Mouse (Mus musculus): ENCODE measurements at regions not wholly inside any gene's neighbourhood (a gene's known extent, or its start where the extent isn't known, plus 50 kb on each side); places are given as distances from the start of the nearest gene placed in this dataset.

GRCm38 (mm10) chr10:98557470-98558060 lies 356.6 kb upstream of the Atp2b1 start:
- no peak for ATAC-seq (replicated peaks)
- 91% methylated on average over 9 of the region's 9 CpGs for WGBS

GRCm38 (mm10) chr10:98558560-98558959 lies 355.6 kb upstream of the Atp2b1 start:
- no peaks in the 10 kb centered on the region for H3K9me3 ChIP-seq
- no peak for ATAC-seq (replicated peaks)
- no peaks in the 10 kb centered on the region for H3K4me1 ChIP-seq
- no peak overlapping the region for H3K4me2 ChIP-seq
- 83% methylated on average over 2 of the region's 2 CpGs for WGBS
- no peaks in the 10 kb centered on the region for H3K27me3 ChIP-seq (replicated peaks)
- H3K4me3 ChIP-seq, result no peak overlapping the region
- H3K9ac ChIP-seq, result no peak overlapping the region
- no peak overlapping the region for H3K27ac ChIP-seq
- H3K36me3 ChIP-seq (replicated peaks), result no peaks in the 10 kb centered on the region

More at GRCm38 (mm10) chr10:98557470-98558060, 356.6 kb upstream of the Atp2b1 start:
- H3K36me3 ChIP-seq (replicated peaks), result no peaks in the 10 kb centered on the region
- no peaks in the 10 kb centered on the region for H3K9me3 ChIP-seq
- no peak overlapping the region for H3K4me2 ChIP-seq
- no peaks in the 10 kb centered on the region for H3K4me1 ChIP-seq
- H3K9ac ChIP-seq, result no peak overlapping the region
- no peak overlapping the region for H3K4me3 ChIP-seq
- no peak overlapping the region for H3K27ac ChIP-seq
- H3K27me3 ChIP-seq (replicated peaks), result no peaks in the 10 kb centered on the region

GRCm38 (mm10) chr10:98562297-98562912 lies 351.8 kb upstream of the Atp2b1 start:
- Histone ChIP-seq H3K9ac (no peak overlapping the region), H3K4me3 (no peak overlapping the region), H3K4me2 (no peak overlapping the region), H3K27ac (no peak overlapping the region), H3K27me3 (replicated peaks) (no peaks in the 10 kb centered on the region), H3K9me3 (no peaks in the 10 kb centered on the region), H3K36me3 (replicated peaks) (no peaks in the 10 kb centered on the region), H3K4me1 (no peaks in the 10 kb centered on the region)
- 89% methylated on average over 2 of the region's 2 CpGs for WGBS
- no peak for ATAC-seq (replicated peaks)

GRCm38 (mm10) chr10:98572782-98573536 lies 341.2 kb upstream of the Atp2b1 start:
- Histone ChIP-seq H3K27ac (no peak overlapping the region), H3K27me3 (replicated peaks) (no peaks in the 10 kb centered on the region), H3K36me3 (replicated peaks) (no peaks in the 10 kb centered on the region), H3K4me3 (no peak overlapping the region), H3K9me3 (no peaks in the 10 kb centered on the region), H3K4me2 (no peak overlapping the region), H3K9ac (no peak overlapping the region), H3K4me1 (no peaks in the 10 kb centered on the region)
- 59% methylated on average over 16 of the region's 16 CpGs for WGBS
- peak; percentile 71; the same call in 1 of the 2 replicates for ATAC-seq (replicated peaks)

- Histone ChIP-seq H3K9me3 (no peaks in the 10 kb centered on the region), H3K9ac (no peak overlapping the region), H3K27ac (no peak overlapping the region), H3K4me1 (no peaks in the 10 kb centered on the region), H3K27me3 (replicated peaks) (no peaks in the 10 kb centered on the region), H3K4me3 (no peak overlapping the region), H3K36me3 (replicated peaks) (no peaks in the 10 kb centered on the region), H3K4me2 (no peak overlapping the region)
- 87% methylated on average over 6 of the region's 6 CpGs for WGBS
- no peak for ATAC-seq (replicated peaks)
Measured at GRCm38 (mm10) chr10:98577040-98577439, 337.2 kb upstream of the Atp2b1 start.

GRCm38 (mm10) chr10:98584776-98585175 lies 329.4 kb upstream of the Atp2b1 start:
- 54% methylated on average over 1 of the region's 1 CpGs for WGBS
- H3K27me3 ChIP-seq (replicated peaks), result no peaks in the 10 kb centered on the region
- H3K4me1 ChIP-seq, result no peaks in the 10 kb centered on the region
- H3K9ac ChIP-seq, result no peak overlapping the region
- no peaks in the 10 kb centered on the region for H3K9me3 ChIP-seq
- no peaks in the 10 kb centered on the region for H3K36me3 ChIP-seq (replicated peaks)
- H3K27ac ChIP-seq, result no peak overlapping the region
- no peak overlapping the region for H3K4me3 ChIP-seq
- ATAC-seq (replicated peaks), result 0 out of 2 replicates have a peak, but pooled peaks have one; percentile 30
- no peak overlapping the region for H3K4me2 ChIP-seq

GRCm38 (mm10) chr10:98589726-98590125 lies 324.5 kb upstream of the Atp2b1 start:
- no peaks in the 10 kb centered on the region for H3K9me3 ChIP-seq
- H3K4me2 ChIP-seq, result no peak overlapping the region
- no peak overlapping the region for H3K9ac ChIP-seq
- 86% methylated on average over 14 of the region's 14 CpGs for WGBS
- no peak overlapping the region for H3K4me3 ChIP-seq
- H3K4me1 ChIP-seq, result no peaks in the 10 kb centered on the region
- no peaks in the 10 kb centered on the region for H3K36me3 ChIP-seq (replicated peaks)
- ATAC-seq (replicated peaks), result no peak
- H3K27me3 ChIP-seq (replicated peaks), result no peaks in the 10 kb centered on the region
- H3K27ac ChIP-seq, result no peak overlapping the region

- Histone ChIP-seq H3K4me3 (no peak overlapping the region), H3K9ac (no peak overlapping the region), H3K36me3 (replicated peaks) (no peaks in the 10 kb centered on the region), H3K4me1 (no peaks in the 10 kb centered on the region), H3K9me3 (no peaks in the 10 kb centered on the region), H3K27me3 (replicated peaks) (no peaks in the 10 kb centered on the region), H3K4me2 (no peak overlapping the region), H3K27ac (no peak overlapping the region)
- no peak for ATAC-seq (replicated peaks)
- WGBS, result 86% methylated on average over 6 of the region's 6 CpGs
Measured at GRCm38 (mm10) chr10:98592154-98592553, 322.1 kb upstream of the Atp2b1 start.

GRCm38 (mm10) chr10:98593910-98594309 lies 320.3 kb upstream of the Atp2b1 start:
- WGBS, result 91% methylated on average over 5 of the region's 5 CpGs
- Histone ChIP-seq H3K4me3 (no peak overlapping the region), H3K36me3 (replicated peaks) (no peaks in the 10 kb centered on the region), H3K27me3 (replicated peaks) (no peaks in the 10 kb centered on the region), H3K27ac (no peak overlapping the region), H3K4me2 (no peak overlapping the region), H3K9ac (no peak overlapping the region), H3K9me3 (no peaks in the 10 kb centered on the region), H3K4me1 (no peaks in the 10 kb centered on the region)
- no peak for ATAC-seq (replicated peaks)

GRCm38 (mm10) chr10:98608221-98608941 lies 305.8 kb upstream of the Atp2b1 start:
- no peaks in the 10 kb centered on the region for H3K4me1 ChIP-seq
- H3K27me3 ChIP-seq (replicated peaks), result no peaks in the 10 kb centered on the region
- no peak for ATAC-seq (replicated peaks)
- H3K9ac ChIP-seq, result no peak overlapping the region
- no peaks in the 10 kb centered on the region for H3K36me3 ChIP-seq (replicated peaks)
- 90% methylated on average over 18 of the region's 18 CpGs for WGBS
- no peak overlapping the region for H3K4me2 ChIP-seq
- H3K9me3 ChIP-seq, result no peaks in the 10 kb centered on the region
- no peak overlapping the region for H3K4me3 ChIP-seq
- no peak overlapping the region for H3K27ac ChIP-seq

- no peak for ATAC-seq (replicated peaks)
- no peak overlapping the region for H3K4me2 ChIP-seq
- WGBS, result 69% methylated on average over 6 of the region's 6 CpGs
- no peak overlapping the region for H3K27ac ChIP-seq
- no peaks in the 10 kb centered on the region for H3K4me1 ChIP-seq
- H3K27me3 ChIP-seq (replicated peaks), result no peaks in the 10 kb centered on the region
- H3K9me3 ChIP-seq, result no peaks in the 10 kb centered on the region
- H3K4me3 ChIP-seq, result no peak overlapping the region
- no peaks in the 10 kb centered on the region for H3K36me3 ChIP-seq (replicated peaks)
- H3K9ac ChIP-seq, result no peak overlapping the region
Measured at GRCm38 (mm10) chr10:98610708-98611107, 303.5 kb upstream of the Atp2b1 start.

GRCm38 (mm10) chr10:98611707-98612360 lies 302.4 kb upstream of the Atp2b1 start:
- 88% methylated on average over 4 of the region's 4 CpGs for WGBS
- H3K36me3 ChIP-seq (replicated peaks), result no peaks in the 10 kb centered on the region

More at GRCm38 (mm10) chr10:98611707-98612360, 302.4 kb upstream of the Atp2b1 start:
- ATAC-seq (replicated peaks), result no peak
- H3K9ac ChIP-seq, result no peak overlapping the region
- no peaks in the 10 kb centered on the region for H3K27me3 ChIP-seq (replicated peaks)
- no peak overlapping the region for H3K4me3 ChIP-seq
- no peaks in the 10 kb centered on the region for H3K4me1 ChIP-seq
- H3K4me2 ChIP-seq, result no peak overlapping the region
- H3K9me3 ChIP-seq, result no peaks in the 10 kb centered on the region
- H3K27ac ChIP-seq, result no peak overlapping the region

Data from midbrain, embryonic 15.5 days (tissue).